Mouse (Mus musculus) midbrain, embryonic 16.5 days (tissue): ENCODE data around the gene Gm44579. TPM values are rescaled to one million over a fixed set of nuclear protein-coding genes. Genes with fewer than 3 reads are reported as not detected.

Source experiments
- ATAC-seq: fragments of 200-750 bp; cut with Nextera tagmentation; 2 replicates; pipeline ENCODE4 v1.8.0; 2017; ENCODE audit warnings: moderate TSS enrichment
- H3K27ac ChIP-seq: fragments of 300-500 bp; sonication (generic); 2 replicates; pipeline ENCODE4 v1.5.1; 2014; ENCODE audit warnings: mild to moderate bottlenecking, low read length, mixed read lengths
- H3K27me3 ChIP-seq: fragments of 300-500 bp; sonication (generic); 2 replicates; pipeline ENCODE4 v1.6.1; 2014; ENCODE audit warnings: low read depth, low read length, mixed read lengths; ENCODE audit not compliant: control insufficient read depth, insufficient read depth
- H3K36me3 ChIP-seq: fragments of 300-500 bp; sonication (generic); 2 replicates; pipeline ENCODE4 v1.6.1; 2014; ENCODE audit warnings: mild to moderate bottlenecking, low read length, moderate library complexity, mixed read lengths; ENCODE audit not compliant: control insufficient read depth, insufficient read depth
- H3K4me1 ChIP-seq: fragments of 300-500 bp; sonication (generic); 2 replicates; pipeline ENCODE4 v1.6.1; 2014; ENCODE audit warnings: mild to moderate bottlenecking, low read length, mixed read lengths; ENCODE audit not compliant: control insufficient read depth, insufficient read depth
- H3K4me2 ChIP-seq: fragments of 300-500 bp; sonication (generic); 2 replicates; pipeline ENCODE4 v1.6.1; 2014; ENCODE audit warnings: mild to moderate bottlenecking, low read length, mixed read lengths
- H3K4me3 ChIP-seq: fragments of 300-500 bp; sonication (generic); 2 replicates; pipeline ENCODE4 v1.5.1; 2014; ENCODE audit warnings: low read depth, mild to moderate bottlenecking, low read length, moderate library complexity, mixed read lengths
- H3K9ac ChIP-seq: fragments of 300-500 bp; sonication (generic); 2 replicates; pipeline ENCODE4 v1.6.1; 2014; ENCODE audit warnings: low read depth, low read length, mixed read lengths
- H3K9me3 ChIP-seq: fragments of 300-500 bp; sonication (generic); replicated peaks from 2 replicates; pipeline ENCODE4 v1.6.1; 2014; ENCODE audit warnings: mild to moderate bottlenecking, low read length, mixed read lengths; ENCODE audit not compliant: control insufficient read depth, poor library complexity, severe bottlenecking
- WGBS: fragments of 180-500 bp; shearing (Covaris S2); extraction: QIAGEN DNeasy Blood & Tissue Kit; methylation state at CpG from one replicate; pipeline ENCODE4 v1.1.7; 2014; 5-methylcytosine and 5-hydroxymethylcytosine counted together
- polyA plus RNA-seq: library from polyadenylated mRNA; unstranded; fragments of >200 nt; fragmentation: Nextera tagmentation; extraction: Ambion mirVana; gene quantifications from 2 replicates; pipeline ENCODE4 v1.2.1, GENCODE M21; 2015

The Gm44579 gene
- polyA plus RNA-seq, 1 experiment from 2014 or later = not detected

- Histone ChIP-seq H3K27ac (no peak overlapping the region), H3K36me3 (no peaks in the 10 kb centered on the region), H3K4me2 (no peak overlapping the region), H3K4me1 (peaks cover 11% of the 10 kb centered on the region), H3K9ac (no peak overlapping the region), H3K4me3 (no peak overlapping the region), H3K27me3 (no peaks in the 10 kb centered on the region), H3K9me3 (no peaks in the 10 kb centered on the region)
- no peak for ATAC-seq
- WGBS = 75% methylated on average over 10 of the region's 10 CpGs
Measured at GRCm38 (mm10) chr15:98149166-98149602, 71.6 kb downstream of the Gm44579 start.

GRCm38 (mm10) chr15:98148356-98148755 is 72.4 kb downstream of the Gm44579 start:
- Histone ChIP-seq H3K27ac (no peak overlapping the region), H3K9me3 (no peaks in the 10 kb centered on the region), H3K36me3 (no peaks in the 10 kb centered on the region), H3K27me3 (no peaks in the 10 kb centered on the region), H3K4me1 (peaks cover 13% of the 10 kb centered on the region), H3K4me3 (no peak overlapping the region), H3K4me2 (no peak overlapping the region), H3K9ac (no peak overlapping the region)
- no peak for ATAC-seq
- 87% methylated on average over 3 of the region's 3 CpGs for WGBS

- under 1% methylated on average over 38 of the region's 38 CpGs for WGBS
- ATAC-seq = peak; percentile 97
- Histone ChIP-seq H3K27ac (peak overlapping the region; percentile 76), H3K4me3 (peak overlapping the region; percentile 95), H3K36me3 (peaks cover 14% of the 10 kb centered on the region), H3K4me1 (peaks cover 13% of the 10 kb centered on the region), H3K9ac (peak overlapping the region; percentile 98), H3K4me2 (peak overlapping the region; percentile 85), H3K9me3 (no peaks in the 10 kb centered on the region), H3K27me3 (no peaks in the 10 kb centered on the region)
Measured at GRCm38 (mm10) chr15:98145559-98146181, 75.1 kb downstream of the Gm44579 start.

GRCm38 (mm10) chr15:98144861-98145507 is 75.8 kb downstream of the Gm44579 start:
- H3K4me3 ChIP-seq = peak overlapping the region; percentile 95
- H3K27ac ChIP-seq = peak overlapping the region; percentile 76
- peaks cover 17% of the 10 kb centered on the region for H3K36me3 ChIP-seq
- peaks cover 13% of the 10 kb centered on the region for H3K4me1 ChIP-seq
- peak overlapping the region; percentile 85 for H3K4me2 ChIP-seq
- no peaks in the 10 kb centered on the region for H3K9me3 ChIP-seq
- 2% methylated on average over 30 of the region's 36 CpGs for WGBS
- H3K9ac ChIP-seq = peak overlapping the region; percentile 98
- no peaks in the 10 kb centered on the region for H3K27me3 ChIP-seq
- ATAC-seq = peak; percentile 15

DNA sequence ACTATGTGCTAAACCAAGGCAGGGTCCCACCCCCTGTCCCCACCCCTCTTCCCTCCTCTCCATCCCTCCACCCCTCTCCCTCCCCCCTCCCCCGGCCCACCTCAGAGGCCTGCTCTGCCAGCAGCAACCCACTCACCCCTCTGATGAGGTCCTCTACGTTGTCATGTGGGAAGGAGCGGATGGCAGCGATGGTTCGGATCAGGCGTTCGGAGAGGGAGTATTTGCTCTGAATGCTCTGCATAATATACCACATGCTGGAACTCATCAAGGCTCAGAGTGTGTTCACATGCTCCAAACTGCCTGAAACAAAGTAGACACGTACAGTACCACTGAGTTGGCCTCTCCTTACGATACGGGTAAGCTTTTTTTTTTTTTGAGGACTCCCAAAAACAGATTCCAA is 78.3 kb downstream of the Gm44579 start:
- no peak overlapping the region for H3K27ac ChIP-seq
- no peak overlapping the region for H3K4me2 ChIP-seq
- H3K36me3 ChIP-seq = peaks cover 27% of the 10 kb centered on the region
- H3K4me1 ChIP-seq = peaks cover 13% of the 10 kb centered on the region
- H3K27me3 ChIP-seq = no peaks in the 10 kb centered on the region
- H3K9ac ChIP-seq = no peak overlapping the region
- no peak overlapping the region for H3K4me3 ChIP-seq
- ATAC-seq = no peak
- 87% methylated on average over 9 of the region's 10 CpGs for WGBS
- no peaks in the 10 kb centered on the region for H3K9me3 ChIP-seq

GRCm38 (mm10) chr15:98140809-98141208 is 80.0 kb downstream of the Gm44579 start:
- 95% methylated on average over 5 of the region's 5 CpGs for WGBS
- Histone ChIP-seq H3K36me3 (peaks cover 42% of the 10 kb centered on the region), H3K27me3 (no peaks in the 10 kb centered on the region), H3K9ac (no peak overlapping the region), H3K27ac (no peak overlapping the region), H3K9me3 (no peaks in the 10 kb centered on the region), H3K4me2 (no peak overlapping the region), H3K4me3 (no peak overlapping the region), H3K4me1 (peaks cover 9% of the 10 kb centered on the region)
- no peak for ATAC-seq

- Histone ChIP-seq H3K27ac (no peak overlapping the region), H3K36me3 (peaks cover 49% of the 10 kb centered on the region), H3K27me3 (no peaks in the 10 kb centered on the region), H3K4me1 (peaks cover 8% of the 10 kb centered on the region), H3K9ac (no peak overlapping the region), H3K9me3 (no peaks in the 10 kb centered on the region), H3K4me2 (no peak overlapping the region), H3K4me3 (no peak overlapping the region)
- 91% methylated on average over 7 of the region's 7 CpGs for WGBS
- ATAC-seq = no peak
Measured at GRCm38 (mm10) chr15:98139763-98140162, 81.0 kb downstream of the Gm44579 start.

DNA sequence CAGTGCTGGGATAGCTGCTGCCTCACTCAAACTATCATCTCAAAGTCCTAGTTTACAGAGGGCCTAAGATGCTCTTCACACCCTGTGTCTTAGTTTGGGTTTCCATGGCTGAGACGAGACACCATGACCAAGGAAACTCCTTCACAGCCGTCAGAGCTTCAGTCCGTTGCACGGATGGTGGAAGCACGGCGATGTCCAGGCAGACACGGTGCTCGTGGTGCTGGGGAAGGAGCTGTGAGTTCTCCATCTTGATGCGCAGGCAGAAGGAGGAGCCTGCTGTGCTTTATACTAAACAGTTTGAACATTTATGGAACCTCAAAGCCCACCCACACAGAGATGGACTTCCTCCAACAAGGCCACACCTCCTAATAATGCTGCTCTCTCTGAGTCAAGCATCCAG is 83.9 kb downstream of the Gm44579 start:
- H3K4me1 ChIP-seq = no peaks in the 10 kb centered on the region
- ATAC-seq = no peak
- no peak overlapping the region for H3K9ac ChIP-seq
- WGBS = 95% methylated on average over 9 of the region's 9 CpGs
- H3K4me3 ChIP-seq = no peak overlapping the region
- no peak overlapping the region for H3K4me2 ChIP-seq
- no peaks in the 10 kb centered on the region for H3K27me3 ChIP-seq
- no peak overlapping the region for H3K27ac ChIP-seq
- peaks cover 67% of the 10 kb centered on the region for H3K36me3 ChIP-seq
- no peaks in the 10 kb centered on the region for H3K9me3 ChIP-seq
